Mouse (Mus musculus) lung, postnatal 10 days (tissue): ENCODE results near the gene Gm13272.
A peak's percentile ranks its signal among the peaks of the same experiment; 100 is the strongest.
"Not testable (repeated sequence)": the region's sequence is repeated elsewhere in the genome, so short reads cannot be mapped to it uniquely, and the experiment has no call there.

Experiments
- DNase-seq: peaks from one replicate; pipeline ENCODE4 v3.0.0; 2021

The Gm13272 gene

DNA sequence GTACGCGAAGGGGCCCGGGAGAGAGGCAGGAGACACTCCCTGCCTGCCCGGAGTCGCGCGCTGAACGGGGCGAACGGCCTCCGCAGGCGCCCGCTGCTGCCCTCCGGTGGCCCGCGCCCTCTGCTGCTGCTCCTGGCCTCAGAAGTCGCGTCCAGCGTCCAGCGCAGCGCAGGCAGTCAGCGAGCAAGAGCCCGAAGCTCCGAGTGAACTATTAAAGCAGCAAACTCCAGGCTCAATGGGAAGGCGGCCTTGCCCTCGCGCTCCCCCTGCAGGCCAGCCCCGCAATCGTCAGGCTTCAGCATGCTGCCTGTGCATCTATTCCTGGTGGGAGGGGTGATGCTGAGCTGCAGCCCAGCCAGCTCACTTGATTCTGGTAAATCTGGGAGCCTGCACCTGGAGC is at the start of gene Gm13272:
Gene Gm13272, plus strand, starts transcription at position 301 of the 400 bp plus-strand sequence.
- DNase-seq, result not testable (repeated sequence)

DNA sequence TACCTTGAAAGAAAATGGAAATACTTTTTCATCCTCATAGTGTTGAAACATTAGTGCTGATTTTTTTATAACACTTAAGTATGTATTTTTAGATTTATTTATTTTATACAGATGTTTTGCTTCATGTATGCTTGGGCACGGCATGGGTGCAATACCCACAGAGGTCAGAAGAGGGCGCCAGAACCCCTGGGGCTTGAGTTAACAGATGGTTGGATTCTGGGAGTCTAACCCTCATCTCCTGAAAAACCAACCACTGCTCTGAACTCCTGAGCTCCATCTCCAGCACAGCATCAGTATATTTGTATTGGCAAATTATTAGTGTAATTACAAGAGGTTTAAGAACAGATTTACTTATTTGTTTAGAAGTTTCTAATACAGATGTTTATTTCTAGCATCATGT is 41.2 kb upstream of the Gm13272 start:
- peak; percentile 83 for DNase-seq

GRCm38 (mm10) chr4:88739036-88739435 is 40.6 kb upstream of the Gm13272 start:
- no peak for DNase-seq

- no peak for DNase-seq
Measured at GRCm38 (mm10) chr4:88741426-88741825, 38.2 kb upstream of the Gm13272 start.

- DNase-seq, result no peak
Measured at GRCm38 (mm10) chr4:88742771-88743371, 36.8 kb upstream of the Gm13272 start.

- DNase-seq, result no peak
Measured at GRCm38 (mm10) chr4:88744207-88744606, 35.4 kb upstream of the Gm13272 start.

DNA sequence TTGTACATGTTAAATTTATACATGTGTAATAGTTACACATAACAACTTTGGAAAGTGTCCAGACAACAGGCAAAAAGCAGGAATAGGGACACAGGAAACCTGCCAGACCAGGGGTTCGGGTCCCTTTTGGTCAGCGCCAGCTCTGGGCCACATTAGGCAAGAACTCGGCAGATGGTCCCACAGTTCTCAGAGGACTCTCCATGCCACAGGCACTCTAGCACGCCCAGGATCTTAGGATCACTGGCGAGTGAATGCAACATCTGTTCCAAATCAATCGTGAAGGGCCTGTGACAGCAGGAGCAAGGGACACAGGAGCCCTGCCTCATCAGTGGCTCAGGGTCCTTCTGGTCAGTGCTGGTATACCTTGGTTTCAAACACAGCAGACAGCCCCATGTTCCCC is 29.7 kb upstream of the Gm13272 start:
- DNase-seq, result no peak

DNA sequence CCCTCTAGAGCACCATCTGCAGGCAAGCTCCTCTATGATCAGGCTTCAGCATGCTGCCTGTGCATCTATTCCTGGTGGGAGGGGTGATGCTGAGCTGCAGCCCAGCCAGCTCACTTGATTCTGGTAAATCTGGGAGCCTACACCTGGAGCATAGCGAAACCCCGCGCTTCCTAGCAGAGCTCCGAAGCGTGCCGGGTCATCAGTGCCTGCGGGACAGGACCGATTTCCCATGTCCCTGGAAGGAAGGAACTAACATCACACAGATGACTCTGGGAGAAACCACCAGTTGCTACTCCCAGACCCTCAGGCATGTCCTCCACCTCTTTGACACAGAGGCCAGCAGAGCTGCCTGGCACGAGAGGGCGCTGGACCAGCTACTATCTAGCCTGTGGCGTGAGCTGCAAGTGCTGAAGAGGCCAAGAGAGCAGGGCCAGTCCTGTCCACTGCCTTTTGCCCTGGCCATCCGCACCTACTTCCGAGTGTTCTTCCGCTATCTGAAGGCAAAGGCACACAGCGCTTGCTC is 24.8 kb upstream of the Gm13272 start, which contains the start of gene Gm13271:
Gene Gm13271, plus strand, starts transcription at position 51 of the 523 bp plus-strand sequence.
- DNase-seq, result peak; percentile 69

DNA sequence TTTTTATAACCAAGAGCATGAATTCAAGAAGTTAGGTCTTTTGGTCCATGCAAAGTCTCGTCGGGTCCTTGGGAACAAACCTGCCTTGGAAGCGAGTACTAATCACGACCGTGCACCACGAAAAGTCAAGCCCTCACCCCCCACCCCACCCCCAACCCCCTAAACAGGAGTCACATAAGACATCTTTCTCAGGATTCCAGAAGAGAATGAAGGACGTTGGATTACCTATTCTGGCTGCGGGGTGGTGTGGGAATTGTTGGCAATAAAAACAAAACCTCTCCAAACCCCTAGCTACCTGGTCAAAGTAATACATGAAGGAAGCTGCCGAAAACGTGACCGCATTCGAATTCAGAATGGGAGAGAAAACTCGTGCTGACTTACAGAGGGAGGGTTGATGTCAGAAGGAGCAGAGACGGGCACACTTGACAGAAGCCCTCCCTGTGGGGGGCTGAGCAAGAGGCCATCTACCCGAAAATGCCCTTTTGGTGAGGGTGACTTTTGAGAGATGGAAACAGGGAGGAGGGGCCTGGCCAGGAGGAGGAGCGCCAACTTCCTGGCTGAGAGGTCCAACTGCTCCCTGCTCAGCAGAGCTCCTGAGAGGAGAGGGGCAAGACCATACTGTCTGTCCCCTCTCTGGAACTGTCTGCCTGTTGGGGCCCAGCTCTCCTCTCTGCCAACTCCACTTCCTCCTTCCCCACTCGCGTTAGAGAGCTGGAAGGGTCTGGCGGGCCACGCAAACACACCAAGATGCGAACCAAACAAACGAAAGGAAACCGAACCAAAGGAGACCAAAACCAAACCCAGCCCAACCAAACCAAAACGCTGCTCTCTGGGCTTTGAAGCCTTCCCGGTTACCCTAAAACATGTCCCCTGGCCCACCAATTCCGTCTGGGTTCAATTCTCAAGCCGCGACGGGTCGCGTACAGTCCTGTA is 22.8 kb upstream of the Gm13272 start:
- peak; percentile 23 for DNase-seq

- peak; percentile 91 for DNase-seq
Measured at GRCm38 (mm10) chr4:88757628-88758031, 22.0 kb upstream of the Gm13272 start.

DNA sequence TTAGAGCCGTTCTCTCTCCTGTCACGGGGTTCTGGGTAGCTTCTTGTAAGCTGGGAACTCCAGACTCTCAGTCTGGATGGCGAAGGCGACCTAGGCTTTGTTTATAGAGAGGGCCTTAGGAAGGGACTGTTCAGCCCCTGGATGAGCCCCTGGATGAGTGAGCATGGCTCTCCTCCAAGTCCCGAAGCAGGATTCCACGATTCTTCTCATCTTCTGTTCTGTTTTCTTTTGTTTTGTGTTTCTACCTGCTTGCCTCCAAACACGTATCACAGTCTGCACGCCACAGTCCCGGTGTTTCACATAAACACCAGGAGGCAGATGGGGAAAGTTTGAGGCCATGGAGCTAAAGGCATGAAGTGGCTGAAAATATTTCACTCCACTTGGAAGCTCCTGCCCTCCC is 20.9 kb upstream of the Gm13272 start:
- DNase-seq, result not testable (repeated sequence)

DNA sequence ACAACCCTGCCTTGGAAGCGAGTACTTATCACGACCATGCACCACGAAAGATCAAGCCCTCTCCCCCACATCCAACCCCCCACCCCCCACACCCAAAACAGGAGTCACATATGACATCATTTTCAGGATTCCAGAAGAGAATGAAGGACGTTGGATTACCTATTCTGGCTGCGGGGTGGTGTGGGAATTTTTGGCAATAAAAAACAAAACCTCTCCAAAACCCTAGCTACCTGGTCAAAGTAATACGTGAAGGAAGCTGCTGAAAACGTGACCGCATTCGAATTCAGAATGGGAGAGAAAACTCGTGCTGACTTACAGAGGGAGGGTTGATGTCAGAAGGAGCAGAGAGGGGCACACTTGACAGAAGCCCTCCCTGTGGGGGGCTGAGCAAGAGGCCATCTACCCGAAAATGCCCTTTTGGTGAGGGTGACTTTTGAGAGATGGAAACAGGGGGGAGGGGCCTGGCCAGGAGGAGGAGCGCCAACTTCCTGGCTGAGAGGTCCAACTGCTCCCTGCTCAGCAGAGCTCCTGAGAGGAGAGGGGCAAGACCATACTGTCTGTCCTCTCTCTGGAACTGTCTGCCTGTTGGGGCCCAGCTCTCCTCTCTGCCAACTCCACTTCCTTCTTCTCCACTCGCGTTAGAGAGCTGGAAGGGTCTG is 19.9 kb upstream of the Gm13272 start, which contains the start of gene Gm13283:
Gene Gm13283, plus strand, starts transcription at position 510 of the 659 bp plus-strand sequence.
- DNase-seq, result peak; percentile 75

- DNase-seq, result peak; percentile 88
Measured at GRCm38 (mm10) chr4:88760431-88760830, 19.2 kb upstream of the Gm13272 start.

GRCm38 (mm10) chr4:88761776-88762175 is 17.9 kb upstream of the Gm13272 start:
- peak; percentile 80 for DNase-seq

GRCm38 (mm10) chr4:88762341-88762740 is 17.3 kb upstream of the Gm13272 start:
- DNase-seq, result not testable (repeated sequence)

DNA sequence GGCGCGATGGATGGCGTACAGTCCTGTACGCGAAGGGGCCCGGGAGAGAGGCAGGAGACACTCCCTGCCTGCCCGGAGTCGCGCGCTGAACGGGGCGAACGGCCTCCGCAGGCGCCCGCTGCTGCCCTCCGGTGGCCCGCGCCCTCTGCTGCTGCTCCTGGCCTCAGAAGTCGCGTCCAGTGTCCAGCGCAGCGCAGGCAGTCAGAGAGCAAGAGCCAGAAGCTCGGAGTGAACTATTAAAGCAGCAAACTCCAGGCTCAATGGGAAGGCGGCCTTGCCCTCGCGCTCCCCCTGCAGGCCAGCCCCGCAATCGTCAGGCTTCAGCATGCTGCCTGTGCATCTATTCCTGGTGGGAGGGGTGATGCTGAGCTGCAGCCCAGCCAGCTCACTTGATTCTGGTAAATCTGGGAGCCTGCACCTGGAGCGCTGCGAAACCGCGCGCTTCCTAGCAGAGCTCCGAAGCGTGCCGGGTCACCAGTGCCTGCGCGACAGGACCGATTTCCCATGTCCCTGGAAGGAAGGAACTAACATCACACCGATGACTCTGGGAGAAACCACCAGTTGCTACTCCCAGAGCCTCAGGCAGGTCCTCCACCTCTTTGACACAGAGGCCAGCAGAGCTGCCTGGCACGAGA is 16.1 kb upstream of the Gm13272 start:
- DNase-seq, result peak; percentile 70

DNA sequence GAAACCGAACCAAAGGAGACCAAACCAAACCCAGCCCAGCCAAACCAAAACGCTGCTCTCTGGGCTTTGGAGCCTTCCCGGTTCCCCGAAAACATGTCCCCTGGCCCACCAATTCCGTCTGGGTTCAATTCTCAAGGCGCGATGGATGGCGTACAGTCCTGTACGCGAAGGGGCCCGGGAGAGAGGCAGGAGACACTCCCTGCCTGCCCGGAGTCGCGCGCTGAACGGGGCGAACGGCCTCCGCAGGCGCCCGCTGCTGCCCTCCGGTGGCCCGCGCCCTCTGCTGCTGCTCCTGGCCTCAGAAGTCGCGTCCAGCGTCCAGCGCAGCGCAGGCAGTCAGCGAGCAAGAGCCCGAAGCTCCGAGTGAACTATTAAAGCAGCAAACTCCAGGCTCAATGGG is 6.1 kb upstream of the Gm13272 start, which contains the start of gene Gm13290:
Gene Gm13290, plus strand, starts transcription at position 301 of the 400 bp plus-strand sequence.
- DNase-seq, result not testable (repeated sequence)

DNA sequence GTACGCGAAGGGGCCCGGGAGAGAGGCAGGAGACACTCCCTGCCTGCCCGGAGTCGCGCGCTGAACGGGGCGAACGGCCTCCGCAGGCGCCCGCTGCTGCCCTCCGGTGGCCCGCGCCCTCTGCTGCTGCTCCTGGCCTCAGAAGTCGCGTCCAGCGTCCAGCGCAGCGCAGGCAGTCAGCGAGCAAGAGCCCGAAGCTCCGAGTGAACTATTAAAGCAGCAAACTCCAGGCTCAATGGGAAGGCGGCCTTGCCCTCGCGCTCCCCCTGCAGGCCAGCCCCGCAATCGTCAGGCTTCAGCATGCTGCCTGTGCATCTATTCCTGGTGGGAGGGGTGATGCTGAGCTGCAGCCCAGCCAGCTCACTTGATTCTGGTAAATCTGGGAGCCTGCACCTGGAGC is 3.0 kb upstream of the Gm13272 start, which contains the start of gene Gm13289:
Gene Gm13289, plus strand, starts transcription at position 301 of the 400 bp plus-strand sequence.
- DNase-seq, result not testable (repeated sequence)

GRCm38 (mm10) chr4:88780320-88780719 is 670 bp downstream of the Gm13272 start:
- not testable (repeated sequence) for DNase-seq

DNA sequence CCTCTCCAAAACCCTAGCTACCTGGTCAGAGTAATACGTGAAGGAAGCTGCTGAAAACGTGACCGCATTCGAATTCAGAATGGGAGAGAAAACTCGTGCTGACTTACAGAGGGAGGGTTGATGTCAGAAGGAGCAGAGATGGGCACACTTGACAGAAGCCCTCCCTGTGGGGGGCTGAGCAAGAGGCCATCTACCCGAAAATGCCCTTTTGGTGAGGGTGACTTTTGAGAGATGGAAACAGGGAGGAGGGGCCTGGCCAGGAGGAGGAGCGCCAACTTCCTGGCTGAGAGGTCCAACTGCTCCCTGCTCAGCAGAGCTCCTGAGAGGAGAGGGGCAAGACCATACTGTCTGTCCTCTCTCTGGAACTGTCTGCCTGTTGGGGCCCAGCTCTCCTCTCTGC is 2.2 kb downstream of the Gm13272 start, which contains the start of gene Ifnz:
Gene Ifnz, plus strand, starts transcription at position 301 of the 400 bp plus-strand sequence.
- not testable (repeated sequence) for DNase-seq

DNA sequence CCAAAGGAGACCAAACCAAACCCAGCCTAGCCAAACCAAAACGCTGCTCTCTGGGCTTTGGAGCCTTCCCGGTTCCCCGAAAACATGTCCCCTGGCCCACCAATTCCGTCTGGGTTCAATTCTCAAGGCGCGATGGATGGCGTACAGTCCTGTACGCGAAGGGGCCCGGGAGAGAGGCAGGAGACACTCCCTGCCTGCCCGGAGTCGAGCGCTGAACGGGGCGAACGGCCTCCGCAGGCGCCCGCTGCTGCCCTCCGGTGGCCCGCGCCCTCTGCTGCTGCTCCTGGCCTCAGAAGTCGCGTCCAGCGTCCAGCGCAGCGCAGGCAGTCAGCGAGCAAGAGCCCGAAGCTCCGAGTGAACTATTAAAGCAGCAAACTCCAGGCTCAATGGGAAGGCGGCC is 2.7 kb downstream of the Gm13272 start:
- DNase-seq, result peak; percentile 32

- not testable (repeated sequence) for DNase-seq
Measured at GRCm38 (mm10) chr4:88785409-88785808, 5.8 kb downstream of the Gm13272 start, which contains the start of gene Gm13276. Gene Gm13276 (plus strand): TSS chr4:88785709.
